Mouse (Mus musculus) heart, postnatal 10 days (tissue): ENCODE data around the gene Ttyh2. TPM values are rescaled to one million over a fixed set of nuclear protein-coding genes. Genes with fewer than 3 reads are reported as not detected.

ENCODE experiments used
- DNase-seq, 2 experiments: peaks; one replicate each; pipeline ENCODE4 v3.0.0; 2021
- intact Hi-C: fragments of 180-260 bp; cut with DNase I; formaldehyde crosslinking; loops from one replicate; pipeline ENCODE4 v1.15.1; 2025
- total RNA-seq, 2 experiments: library from RNA; stranded (reverse); gene quantifications; 2 replicates each; pipeline ENCODE4 v1.2.3; 2021

The Ttyh2 gene
- total RNA-seq, result 10 to 100 TPM; 25.2 to 26.3 TPM

DNA sequence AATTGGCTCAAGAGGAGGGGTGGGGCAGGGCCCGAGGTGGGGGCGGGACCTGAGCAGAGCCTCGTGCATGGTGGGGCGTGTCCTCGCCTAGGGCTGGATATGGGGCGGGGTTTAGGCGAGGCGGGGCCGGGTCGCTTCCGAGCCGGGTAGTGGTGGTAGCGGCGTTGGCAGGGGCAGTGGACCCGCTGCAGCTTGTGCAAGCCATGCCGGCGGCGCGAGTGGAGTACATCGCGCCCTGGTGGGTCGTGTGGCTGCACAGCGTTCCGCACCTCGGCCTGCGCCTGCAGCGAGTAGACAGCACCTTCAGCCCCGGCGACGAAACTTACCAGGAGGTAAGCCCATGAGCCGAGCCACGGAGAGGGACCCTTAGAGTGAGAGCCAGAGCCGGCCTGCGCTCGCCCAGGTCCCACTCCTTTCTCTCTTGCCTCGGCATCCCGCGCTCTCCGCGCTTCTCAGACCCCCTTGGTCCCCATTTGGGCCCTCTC is at the start of gene Ttyh2:
Gene Ttyh2 (plus strand): TSS at position 91 of the 485 bp plus-strand sequence.
- intact Hi-C loops, result loop anchor here (10.0 kb wide), 1 partner anchor 239 kb away; no protein-coding TSS in a partner anchor

DNA sequence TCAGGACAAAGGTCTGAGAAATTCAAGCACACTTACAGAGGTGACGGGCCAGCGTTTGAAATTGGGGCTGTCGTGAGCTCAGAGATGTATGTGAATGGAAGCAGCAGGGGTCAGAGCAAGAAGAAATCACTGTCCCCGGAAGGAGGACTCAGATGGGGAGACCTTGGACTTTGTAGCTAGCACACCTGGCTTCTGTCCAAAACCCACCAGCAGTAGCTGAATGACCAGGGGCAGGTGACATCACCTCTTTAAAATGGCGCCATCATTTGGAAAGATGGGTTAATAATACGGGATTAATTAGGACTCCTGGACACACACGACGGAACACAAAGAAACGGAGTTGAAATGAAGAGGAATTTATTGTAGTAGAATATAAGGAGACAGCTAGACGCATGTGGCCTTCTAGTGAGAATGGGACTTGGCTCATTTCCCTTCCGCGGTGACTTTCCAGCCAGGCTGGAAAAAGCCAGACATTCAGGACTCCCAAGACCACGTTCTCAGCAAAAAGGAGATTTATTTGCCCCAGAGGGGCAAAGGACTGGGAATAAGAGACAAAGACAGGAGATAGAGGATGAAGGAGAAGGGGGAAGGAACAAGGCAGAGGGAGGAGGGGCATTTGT is 49.0 kb upstream of the Ttyh2 start:
- intact Hi-C loops, result no loop called here
- peak in 1 of 2 experiments; percentile 26 for DNase-seq

More for the DNA sequence above, at the start of gene Ttyh2:
- peak; percentile 82 for DNase-seq

DNA sequence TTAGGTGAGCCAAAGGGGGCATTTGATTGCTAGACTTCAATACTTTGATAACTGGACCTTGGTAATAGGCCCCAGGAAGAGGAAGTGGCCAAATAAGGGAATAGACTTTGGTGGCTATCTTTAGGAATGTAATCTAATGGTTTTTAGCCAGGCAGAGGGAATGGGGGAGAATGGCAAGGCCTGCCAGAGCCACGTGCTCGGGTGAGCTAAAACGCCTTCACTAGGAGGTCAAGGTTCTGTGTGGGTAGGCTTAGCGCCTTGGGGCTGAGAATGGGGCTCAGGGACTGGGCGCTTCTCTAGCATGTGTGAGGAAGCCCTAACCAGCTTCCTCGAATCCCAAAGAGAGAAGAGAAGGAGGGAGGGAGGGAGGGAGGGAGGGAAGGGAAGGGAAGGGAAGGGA is 48.2 kb upstream of the Ttyh2 start:
- DNase-seq, result no peak

DNA sequence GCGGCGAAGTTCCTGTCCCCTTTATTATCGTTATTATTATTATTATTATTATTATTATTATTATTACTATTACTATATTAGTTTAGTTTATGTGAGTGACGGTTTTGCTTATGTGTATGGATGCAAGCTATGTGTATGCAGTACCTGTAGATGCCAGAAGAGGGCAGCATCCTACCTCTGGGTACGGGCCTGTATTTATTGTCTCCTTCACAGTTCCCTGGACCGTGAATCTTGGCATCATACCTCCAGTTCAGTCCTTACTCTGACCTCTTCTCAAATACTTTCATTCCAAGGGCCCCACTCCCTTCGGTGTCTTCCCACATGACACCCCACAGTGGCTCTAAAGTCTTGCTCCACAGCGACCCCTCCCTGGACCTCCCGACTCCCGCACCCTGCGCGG is 47.2 kb upstream of the Ttyh2 start:
- DNase-seq, result no peak
- intact Hi-C loops, result no loop called here

More for the DNA sequence above, 48.2 kb upstream of the Ttyh2 start:
- intact Hi-C loops, result no loop called here

DNA sequence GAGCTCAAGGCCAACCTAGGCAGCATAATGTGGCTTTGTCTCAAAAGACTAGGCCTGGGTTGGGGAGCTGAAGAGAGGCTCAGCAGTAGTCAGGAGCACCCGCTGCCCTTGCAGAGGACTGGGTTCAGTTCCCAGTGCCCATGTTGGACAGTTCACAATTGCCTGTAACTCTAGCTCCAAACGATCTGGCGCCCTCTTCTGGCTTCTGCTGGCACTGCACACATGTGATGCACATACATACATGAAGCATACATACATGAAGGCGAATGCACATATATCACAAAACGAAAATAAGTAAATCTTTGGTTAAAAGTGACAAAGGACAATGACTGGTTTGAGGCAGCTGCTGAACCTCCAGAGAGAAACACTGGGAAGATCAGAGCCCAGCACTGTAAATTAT is 45.2 kb upstream of the Ttyh2 start:
- intact Hi-C loops, result loop anchor here (10.0 kb wide), 1 partner anchor 925 kb away; no protein-coding TSS in a partner anchor

DNA sequence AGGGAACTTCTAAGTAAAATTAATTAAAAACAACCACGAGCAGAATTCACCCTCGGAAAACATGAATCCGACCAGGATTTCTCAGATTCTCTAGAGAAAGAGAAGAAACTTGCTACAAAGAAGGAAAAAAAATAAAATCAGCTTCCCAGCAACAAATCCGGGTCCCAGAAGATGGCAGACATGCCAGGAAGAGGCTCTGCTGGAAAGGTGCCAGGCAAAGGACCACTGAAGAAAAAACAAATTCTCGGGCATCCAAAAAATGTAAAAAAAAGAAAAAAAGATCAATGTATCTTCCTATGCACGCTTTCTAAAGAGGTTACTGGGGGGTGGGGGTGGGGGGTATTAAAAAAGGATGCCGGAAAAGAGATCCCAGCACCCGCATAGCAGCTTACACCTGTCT is 43.0 kb upstream of the Ttyh2 start:
- DNase-seq, result no peak
- intact Hi-C loops, result loop anchor here (10.0 kb wide), 1 partner anchor 927 kb away; no protein-coding TSS in a partner anchor

More for the DNA sequence above, 45.2 kb upstream of the Ttyh2 start:
- DNase-seq, result no peak

DNA sequence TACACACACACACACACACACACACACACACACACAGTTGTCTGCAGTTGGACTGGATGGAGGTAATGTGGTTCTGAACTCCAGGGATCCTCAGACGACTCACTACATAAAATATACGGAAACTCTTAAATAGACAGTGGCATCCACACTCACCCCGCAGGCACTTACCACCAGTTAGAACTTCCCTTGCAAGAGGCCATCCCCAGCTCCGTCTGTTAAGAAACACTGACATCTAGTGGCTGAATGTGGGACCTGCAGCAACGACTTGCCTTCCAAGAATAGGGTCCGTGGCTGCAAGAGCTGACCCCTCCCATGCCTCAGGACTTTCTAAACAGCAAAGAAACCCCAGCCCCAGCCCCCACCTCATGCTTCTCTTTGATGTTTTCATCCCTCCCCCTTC is 38.9 kb upstream of the Ttyh2 start:
- intact Hi-C loops, result loop anchor here (1.0 to 10.0 kb wide), 4 partner anchors 113 to 931 kb away; partner anchors contain the start of gene Sdk2
- peak; percentile 83 to 89 for DNase-seq

DNA sequence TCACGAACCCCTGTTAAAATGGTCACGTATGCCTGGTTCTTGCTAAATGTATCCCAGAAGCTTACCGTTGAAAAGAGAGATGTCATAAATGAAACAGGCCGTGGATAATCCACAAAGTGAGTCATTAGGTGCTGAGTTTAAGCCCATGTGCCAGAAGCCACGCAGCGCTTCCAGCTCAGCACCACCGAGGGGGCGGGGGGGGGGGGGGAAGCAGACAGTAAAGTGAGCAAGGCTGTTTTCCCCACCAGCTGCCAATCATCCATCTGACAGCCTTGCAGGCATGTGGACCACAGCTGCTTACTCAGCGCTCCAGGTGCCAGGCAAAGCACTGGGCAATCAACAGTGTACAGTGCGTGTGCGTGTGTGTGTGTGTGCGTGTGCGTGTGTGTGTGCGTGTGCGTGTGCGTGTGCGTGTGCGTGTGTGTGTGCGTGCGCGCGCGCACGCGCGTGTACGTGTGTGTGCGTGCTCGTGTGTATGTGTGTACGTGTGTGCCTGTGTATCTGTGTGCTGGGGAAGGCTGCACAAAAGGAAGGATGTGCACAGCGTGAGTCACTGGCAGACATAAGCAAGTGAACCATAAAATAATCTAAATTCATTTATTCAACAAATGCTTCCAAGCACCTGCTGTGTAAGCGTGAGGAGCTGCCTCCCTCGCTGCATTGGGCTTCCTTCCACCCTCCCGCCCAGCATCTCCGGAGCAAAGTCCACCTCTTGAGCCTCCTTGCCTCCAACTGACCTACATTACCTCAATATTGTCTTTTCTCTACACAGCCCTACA is 38.3 kb upstream of the Ttyh2 start:
- no peak for DNase-seq
- intact Hi-C loops, result loop anchor here (1.0 to 10.0 kb wide), 4 partner anchors 114 to 932 kb away; partner anchors contain the start of gene Sdk2

DNA sequence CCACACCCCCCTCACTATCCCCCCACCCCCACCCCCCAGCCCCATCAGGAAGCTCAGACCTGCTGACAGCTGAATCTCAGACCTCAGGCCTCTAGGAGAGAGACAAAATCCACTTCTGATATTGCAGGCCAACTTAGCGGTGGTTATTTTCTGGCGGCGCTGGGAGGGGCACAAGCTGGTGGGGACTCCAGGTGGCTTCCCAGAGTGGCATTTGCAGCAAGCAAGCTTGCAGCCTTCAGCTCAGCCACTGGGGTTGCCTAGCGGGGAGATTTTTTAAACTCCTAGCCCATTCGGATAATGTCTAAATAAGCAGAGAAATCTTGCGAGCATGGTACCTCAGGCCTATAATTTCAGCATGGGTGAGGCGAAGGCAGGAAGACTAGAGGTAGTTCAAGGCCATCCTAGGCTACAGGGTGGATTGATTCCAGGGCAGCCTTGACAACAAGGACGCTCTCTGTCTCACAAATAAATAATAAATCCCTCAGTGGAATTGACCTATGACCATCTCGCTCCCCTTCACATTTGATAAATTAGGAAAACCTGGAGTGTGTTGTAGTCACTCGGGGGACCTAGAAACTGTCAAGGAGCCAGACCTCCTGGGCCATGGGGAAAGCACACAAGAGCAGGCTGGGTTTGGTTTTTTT is 36.5 kb upstream of the Ttyh2 start:
- no peak for DNase-seq
- intact Hi-C loops, result loop anchor here (5.0 to 10.0 kb wide), 2 partner anchors 571 to 934 kb away; partner anchors contain the start of gene Sdk2

DNA sequence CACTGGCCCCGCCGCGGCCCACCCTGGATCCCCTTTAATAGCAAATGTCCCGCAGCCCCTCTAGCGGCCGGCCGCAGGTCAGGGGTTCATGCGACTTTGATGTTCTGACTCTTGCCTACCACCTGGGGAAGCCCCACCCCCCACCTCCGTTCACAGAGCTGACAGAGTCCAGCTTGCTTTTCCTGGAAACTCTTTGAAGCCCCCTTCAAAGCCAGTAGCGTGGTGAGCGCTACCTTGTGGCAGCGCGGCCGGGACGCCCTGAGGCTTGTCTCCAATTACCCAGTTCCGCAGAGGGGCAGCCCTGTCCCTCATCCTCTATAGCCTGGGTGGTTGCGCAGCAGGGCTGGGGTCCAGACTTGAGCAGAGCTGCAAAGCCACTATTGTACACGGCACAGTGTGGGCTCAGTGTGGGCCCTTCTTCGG is 35.5 kb upstream of the Ttyh2 start:
- intact Hi-C loops, result loop anchor here (5.0 to 10.0 kb wide), 2 partner anchors 572 to 935 kb away; partner anchors contain the start of gene Sdk2
- DNase-seq, result no peak

DNA sequence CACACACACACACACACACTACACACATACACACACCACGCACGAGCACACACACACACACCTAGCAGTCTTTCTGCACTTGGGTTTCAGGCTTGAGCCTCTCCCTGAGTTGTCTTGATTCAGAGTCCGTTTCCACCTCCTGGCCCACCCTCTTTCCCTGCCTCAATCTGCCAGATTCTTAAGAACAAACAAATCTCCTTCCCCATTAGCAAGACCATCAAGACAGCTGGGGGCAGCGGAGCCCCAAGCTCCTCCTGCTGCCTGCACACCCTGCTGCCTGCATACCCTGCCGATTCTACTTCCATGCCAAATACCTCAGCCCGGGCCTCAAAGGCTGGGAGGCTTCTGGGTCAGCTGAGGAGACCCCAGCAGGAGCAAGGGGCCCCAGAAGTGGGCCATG is 34.6 kb upstream of the Ttyh2 start:
- intact Hi-C loops, result no loop called here

DNA sequence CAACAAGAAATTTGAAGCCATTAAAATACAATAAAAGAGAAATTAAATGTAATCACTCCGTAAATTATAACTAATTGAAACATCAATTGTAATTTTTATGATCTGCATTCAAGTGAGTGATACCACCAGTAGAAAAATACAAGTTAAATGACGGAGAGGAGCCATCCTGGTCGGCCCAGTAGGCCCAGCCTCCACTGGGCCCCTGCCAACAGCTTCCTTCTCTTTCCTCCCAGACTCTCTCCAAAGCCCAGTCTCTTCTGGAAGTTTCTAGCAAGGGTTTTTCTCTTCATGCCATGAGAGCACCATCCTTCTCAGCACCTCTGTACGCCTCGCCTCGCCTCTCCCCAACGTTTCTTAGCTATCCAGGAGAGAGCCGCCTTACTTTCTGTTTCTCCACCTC is 34.1 kb upstream of the Ttyh2 start:
- DNase-seq, result no peak
- intact Hi-C loops, result no loop called here

More for the DNA sequence above, 34.6 kb upstream of the Ttyh2 start:
- DNase-seq, result no peak

DNA sequence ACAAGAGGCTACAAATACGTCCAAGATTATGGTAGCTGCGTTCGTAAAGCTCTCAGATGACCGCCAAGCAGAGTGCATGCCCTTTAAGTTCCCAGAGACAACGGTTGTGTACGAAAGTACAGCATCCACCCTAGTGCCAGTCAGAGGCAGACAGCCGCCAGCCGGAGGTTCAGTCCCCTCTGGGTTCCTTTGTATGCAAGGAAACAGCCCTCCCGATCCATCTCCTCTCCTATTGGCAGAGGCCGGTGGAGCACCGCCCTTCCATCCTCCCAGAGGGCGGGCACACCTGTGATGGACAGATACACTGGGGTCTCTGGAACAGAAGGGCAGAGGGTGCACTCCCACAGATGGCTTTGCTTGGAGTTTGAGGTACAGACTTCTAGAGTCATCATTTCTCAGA is 33.0 kb upstream of the Ttyh2 start:
- DNase-seq, result no peak
- intact Hi-C loops, result no loop called here

DNA sequence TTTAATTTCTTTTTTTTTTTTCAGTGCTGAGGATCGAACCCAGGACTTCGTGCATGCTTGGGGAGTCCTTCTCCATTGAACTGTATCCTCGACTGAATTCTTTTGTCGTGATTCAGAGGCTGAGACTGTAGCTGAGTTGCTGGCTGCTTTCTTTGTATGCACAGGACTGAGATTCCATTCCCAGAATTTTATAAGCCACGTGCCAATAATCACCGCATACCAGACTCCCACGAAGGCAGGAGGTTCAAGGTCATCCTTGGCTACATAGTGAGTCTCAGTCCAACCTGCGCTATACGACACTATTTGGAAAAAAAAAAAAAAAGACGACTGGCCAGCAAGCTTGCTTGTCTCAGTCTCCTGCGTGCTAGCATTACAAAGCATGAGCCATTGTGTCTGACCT is 32.3 kb upstream of the Ttyh2 start:
- intact Hi-C loops, result no loop called here
- no peak for DNase-seq

DNA sequence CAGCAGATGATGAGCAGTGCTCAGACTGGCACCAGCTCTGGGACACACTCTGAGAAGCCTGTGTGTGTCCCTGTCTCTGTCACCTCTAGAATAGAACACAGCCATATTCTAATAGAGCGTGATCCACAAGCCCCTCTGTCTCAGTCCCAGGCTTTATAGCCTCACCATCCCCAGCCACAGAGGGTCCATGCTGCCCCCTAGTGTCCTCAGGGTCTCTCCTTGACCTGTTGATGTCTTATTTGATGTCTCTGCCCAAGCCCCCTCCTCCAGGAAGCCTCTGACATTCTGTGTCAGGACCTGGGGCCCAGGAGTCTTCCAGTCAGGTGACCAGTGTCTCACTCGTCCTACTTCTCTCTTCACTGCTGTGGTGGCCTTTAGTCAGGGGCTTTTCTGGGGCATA is 31.1 kb upstream of the Ttyh2 start:
- intact Hi-C loops, result no loop called here
- no peak for DNase-seq

DNA sequence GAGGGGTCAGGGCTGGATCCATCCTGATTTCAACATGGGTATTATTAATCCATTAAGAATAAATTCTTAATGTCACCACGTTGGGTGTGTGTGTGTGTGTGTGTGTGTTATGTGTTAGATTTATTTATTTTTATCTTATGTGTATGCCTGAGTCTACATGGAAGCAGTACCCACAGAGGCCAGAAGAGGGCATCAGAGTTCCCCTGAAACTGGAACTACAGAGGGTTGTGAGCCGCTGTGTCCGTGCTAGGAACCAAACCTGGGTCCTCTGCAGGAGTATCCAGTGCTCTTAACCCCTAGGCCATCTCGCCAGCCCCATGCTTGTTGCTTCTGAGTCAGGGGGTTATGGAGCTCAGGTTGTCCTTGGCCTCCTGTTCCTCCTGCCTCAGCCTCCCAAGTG is 25.7 kb upstream of the Ttyh2 start:
- intact Hi-C loops, result no loop called here
- DNase-seq, result no peak

DNA sequence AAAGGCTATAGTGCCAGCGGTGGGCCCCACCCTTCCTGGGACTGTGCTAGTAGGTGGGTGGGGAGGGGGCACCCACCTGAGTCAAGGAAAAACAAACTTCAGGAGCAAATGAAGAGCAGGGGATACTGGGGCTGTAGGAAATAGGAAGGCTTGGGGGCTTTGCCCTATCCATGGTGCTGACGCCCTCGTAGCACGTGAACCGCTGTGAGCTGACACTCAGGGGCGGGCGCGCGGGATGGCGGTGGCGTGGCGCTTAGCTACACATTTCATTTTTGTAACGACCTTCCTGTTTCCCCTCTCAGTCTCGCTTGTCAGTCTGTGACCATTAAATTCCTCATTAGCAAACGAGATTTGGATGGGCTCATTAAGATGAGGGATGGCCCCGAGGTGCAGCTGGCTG is 22.7 kb upstream of the Ttyh2 start:
- peak in 1 of 2 experiments; percentile 45 for DNase-seq
- intact Hi-C loops, result no loop called here

DNA sequence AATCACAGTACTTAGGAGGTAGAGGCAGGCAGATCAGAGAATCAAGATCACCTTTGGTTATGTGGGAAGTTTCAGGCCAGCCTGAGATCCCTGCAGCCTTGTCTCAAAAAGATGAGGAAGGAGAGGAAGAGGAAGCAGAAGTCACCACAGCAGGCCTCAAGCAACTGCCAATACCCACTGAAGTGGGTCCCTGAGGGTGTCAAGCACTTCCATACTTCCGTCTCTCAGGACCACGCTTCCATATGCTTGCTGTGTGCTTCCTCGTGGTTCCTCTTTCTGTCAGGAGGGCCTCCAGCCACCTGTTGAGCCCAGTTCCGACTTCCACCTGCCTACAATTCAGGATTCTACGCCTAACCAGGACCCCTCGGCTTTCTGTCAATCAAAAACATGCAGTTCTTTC is 21.6 kb upstream of the Ttyh2 start:
- intact Hi-C loops, result no loop called here
- no peak for DNase-seq

DNA sequence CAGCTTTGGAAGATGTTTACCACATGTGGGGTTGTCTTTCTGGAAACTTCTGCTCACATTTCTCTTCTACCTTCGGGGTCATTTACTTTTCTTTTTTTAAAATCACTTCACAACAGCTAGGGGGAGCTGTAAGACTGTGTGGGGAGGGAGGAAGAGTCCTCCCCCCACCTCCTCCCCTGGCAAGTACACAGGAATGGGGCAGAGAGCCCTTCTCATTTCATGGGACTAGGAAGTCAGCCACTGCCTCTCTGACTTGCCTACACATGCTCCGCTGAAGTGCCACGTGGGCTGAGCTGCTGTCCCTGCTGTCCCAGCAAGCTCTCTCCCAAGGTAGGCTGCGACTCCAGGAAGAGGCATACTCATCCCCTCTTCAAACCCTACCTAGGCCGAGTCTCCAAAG is 20.7 kb upstream of the Ttyh2 start:
- intact Hi-C loops, result no loop called here
- DNase-seq, result no peak

DNA sequence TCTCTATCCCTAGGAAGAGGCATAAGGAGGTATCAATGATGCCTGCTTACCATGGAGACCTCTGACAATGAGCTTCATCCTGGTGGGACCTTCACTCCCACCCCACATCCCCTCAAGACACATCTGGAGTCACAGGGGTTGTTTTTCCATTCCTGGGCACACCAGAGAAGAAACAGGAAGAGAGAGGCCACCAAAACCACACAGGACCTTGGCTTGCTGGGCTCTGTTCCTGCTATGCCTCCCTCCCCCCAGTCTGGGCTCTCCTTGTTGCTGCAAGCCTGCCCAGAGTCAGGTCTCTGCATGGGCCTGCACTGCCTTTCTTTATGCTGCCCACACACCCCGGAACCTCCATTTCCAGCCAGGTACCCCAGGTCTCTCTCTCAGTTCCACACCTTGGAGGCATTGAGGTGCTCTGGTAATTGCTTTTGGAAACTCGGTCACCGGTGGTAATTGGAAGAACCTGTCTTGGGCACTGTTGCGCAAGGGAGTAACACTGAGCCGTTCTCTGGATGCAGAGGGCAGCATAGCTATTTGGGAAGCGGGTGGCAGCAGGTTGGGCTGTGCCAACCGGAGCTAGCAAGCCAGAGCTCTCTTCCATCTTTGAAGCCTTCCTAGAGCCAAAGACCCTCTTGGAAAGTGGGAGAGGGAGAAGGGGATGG is 19.8 kb upstream of the Ttyh2 start:
- intact Hi-C loops, result no loop called here
- no peak for DNase-seq
